Mouse (Mus musculus) stomach, embryonic 14.5 days (tissue): Measurements from ENCODE around the gene Ssbp3. TPM values are rescaled to one million over a fixed set of nuclear protein-coding genes. Genes with fewer than 3 reads are reported as not detected.
A peak's percentile ranks its signal among the peaks of the same experiment; 100 is the strongest.

Experiments
- ATAC-seq: fragments of 200-750 bp; cut with Nextera tagmentation; 2 replicates; pipeline ENCODE4 v1.8.0; 2017; ENCODE audit warnings: low read depth, moderate TSS enrichment; ENCODE audit not compliant: insufficient number of reproducible peaks, insufficient read depth, low FRiP score
- H3K27ac ChIP-seq: fragments of 300-500 bp; sonication (generic); 2 replicates; pipeline ENCODE4 v1.5.1; 2014; ENCODE audit warnings: mild to moderate bottlenecking, low read length, moderate library complexity, mixed read lengths
- H3K27me3 ChIP-seq: fragments of 300-500 bp; sonication (generic); 2 replicates; pipeline ENCODE4 v1.6.1; 2014; ENCODE audit warnings: low read length, control low read depth, mixed read lengths; ENCODE audit not compliant: control insufficient read depth, insufficient read depth
- H3K36me3 ChIP-seq: fragments of 300-500 bp; sonication (generic); 2 replicates; pipeline ENCODE4 v1.6.1; 2014; ENCODE audit warnings: mild to moderate bottlenecking, control low read depth, low read length, moderate library complexity, mixed read lengths; ENCODE audit not compliant: control insufficient read depth, insufficient read depth
- H3K4me1 ChIP-seq: fragments of 300-500 bp; sonication (generic); 2 replicates; pipeline ENCODE4 v1.6.1; 2014; ENCODE audit warnings: low read length, control low read depth, mixed read lengths; ENCODE audit not compliant: control insufficient read depth, insufficient read depth
- H3K4me2 ChIP-seq: fragments of 300-500 bp; sonication (generic); replicated peaks from 2 replicates; pipeline ENCODE4 v1.6.1; 2014; ENCODE audit warnings: low read depth, low read length, control low read depth
- H3K4me3 ChIP-seq: fragments of 300-500 bp; sonication (generic); 2 replicates; pipeline ENCODE4 v1.5.1; 2014; ENCODE audit warnings: low read depth, low read length, control low read depth
- H3K9ac ChIP-seq: fragments of 300-500 bp; sonication (generic); replicated peaks from 2 replicates; pipeline ENCODE4 v1.6.1; 2014; ENCODE audit warnings: low read depth, mild to moderate bottlenecking, control low read depth, low read length, moderate library complexity, mixed read lengths
- H3K9me3 ChIP-seq: fragments of 300-500 bp; sonication (generic); 2 replicates; pipeline ENCODE4 v1.6.1; 2016; ENCODE audit warnings: low read depth, low read length, control low read depth; ENCODE audit not compliant: control insufficient read depth
- WGBS: fragments of 180-500 bp; shearing (Covaris S2); extraction: QIAGEN DNeasy Blood & Tissue Kit; methylation state at CpG from one replicate; pipeline ENCODE4 v1.1.7; 2014; 5-methylcytosine and 5-hydroxymethylcytosine counted together
- polyA plus RNA-seq: library from polyadenylated mRNA; unstranded; fragments of >200 nt; fragmentation: Nextera tagmentation; extraction: Ambion mirVana; gene quantifications from 2 replicates; pipeline ENCODE4 v1.2.1, GENCODE M21; 2014

The Ssbp3 gene
- polyA plus RNA-seq, 1 experiment from 2014 or later = 79.9 TPM

GRCm38 (mm10) chr4:107038303-107038702, 127.8 kb downstream of the Ssbp3 start:
- H3K36me3 ChIP-seq = peaks cover 71% of the 10 kb centered on the region
- no peaks in the 10 kb centered on the region for H3K9me3 ChIP-seq
- no peak overlapping the region for H3K9ac ChIP-seq
- ATAC-seq = no peak
- no peak overlapping the region for H3K27ac ChIP-seq
- no peaks in the 10 kb centered on the region for H3K27me3 ChIP-seq
- H3K4me2 ChIP-seq = no peak overlapping the region
- WGBS = 90% methylated on average over 4 of the region's 4 CpGs
- H3K4me1 ChIP-seq = no peaks in the 10 kb centered on the region
- H3K4me3 ChIP-seq = no peak overlapping the region

- 77% methylated on average over 8 of the region's 8 CpGs for WGBS
- Histone ChIP-seq H3K4me1 (no peaks in the 10 kb centered on the region), H3K9ac (no peak overlapping the region), H3K4me3 (no peak overlapping the region), H3K9me3 (no peaks in the 10 kb centered on the region), H3K27me3 (no peaks in the 10 kb centered on the region), H3K27ac (no peak overlapping the region), H3K4me2 (no peak overlapping the region), H3K36me3 (peaks cover 70% of the 10 kb centered on the region)
- no peak for ATAC-seq
Observed at GRCm38 (mm10) chr4:107039270-107039669, 128.8 kb downstream of the Ssbp3 start.

- H3K36me3 ChIP-seq = peaks cover 72% of the 10 kb centered on the region
- 87% methylated on average over 6 of the region's 6 CpGs for WGBS
- no peaks in the 10 kb centered on the region for H3K4me1 ChIP-seq
- H3K9me3 ChIP-seq = no peaks in the 10 kb centered on the region
- no peaks in the 10 kb centered on the region for H3K27me3 ChIP-seq
- H3K4me2 ChIP-seq = no peak overlapping the region
- ATAC-seq = no peak
- no peak overlapping the region for H3K27ac ChIP-seq
- H3K9ac ChIP-seq = no peak overlapping the region
- no peak overlapping the region for H3K4me3 ChIP-seq
Observed at GRCm38 (mm10) chr4:107042304-107042703, 131.8 kb downstream of the Ssbp3 start.

- WGBS = 98% methylated on average over 13 of the region's 13 CpGs
- Histone ChIP-seq H3K9me3 (no peaks in the 10 kb centered on the region), H3K4me3 (no peak overlapping the region), H3K9ac (no peak overlapping the region), H3K27me3 (no peaks in the 10 kb centered on the region), H3K27ac (no peak overlapping the region), H3K4me1 (no peaks in the 10 kb centered on the region), H3K4me2 (no peak overlapping the region), H3K36me3 (peaks cover 61% of the 10 kb centered on the region)
- ATAC-seq = no peak
Observed at GRCm38 (mm10) chr4:107045188-107045587, 134.7 kb downstream of the Ssbp3 start.

- Histone ChIP-seq H3K4me1 (no peaks in the 10 kb centered on the region), H3K4me3 (no peak overlapping the region), H3K9me3 (no peaks in the 10 kb centered on the region), H3K4me2 (no peak overlapping the region), H3K27ac (no peak overlapping the region), H3K36me3 (peaks cover 40% of the 10 kb centered on the region), H3K9ac (no peak overlapping the region), H3K27me3 (no peaks in the 10 kb centered on the region)
- WGBS = 86% methylated on average over 5 of the region's 5 CpGs
- 0 out of 2 replicates have a peak, but pooled peaks have one; percentile 6 for ATAC-seq
Observed at GRCm38 (mm10) chr4:107047806-107048205, 137.3 kb downstream of the Ssbp3 start.

- WGBS = 91% methylated on average over 11 of the region's 11 CpGs
- Histone ChIP-seq H3K36me3 (peaks cover 36% of the 10 kb centered on the region), H3K9ac (no peak overlapping the region), H3K27me3 (no peaks in the 10 kb centered on the region), H3K4me1 (no peaks in the 10 kb centered on the region), H3K4me2 (no peak overlapping the region), H3K27ac (no peak overlapping the region), H3K9me3 (no peaks in the 10 kb centered on the region), H3K4me3 (no peak overlapping the region)
- no peak for ATAC-seq
Observed at GRCm38 (mm10) chr4:107048568-107049162, 138.2 kb downstream of the Ssbp3 start.

GRCm38 (mm10) chr4:107051889-107052288, 141.4 kb downstream of the Ssbp3 start:
- peaks cover 24% of the 10 kb centered on the region for H3K36me3 ChIP-seq
- 66% methylated on average over 4 of the region's 4 CpGs for WGBS
- ATAC-seq = no peak

GRCm38 (mm10) chr4:107052962-107053553, 142.6 kb downstream of the Ssbp3 start:
- 46% methylated on average over 5 of the region's 5 CpGs for WGBS
- Histone ChIP-seq H3K9ac (no peak overlapping the region), H3K4me1 (no peaks in the 10 kb centered on the region), H3K27ac (no peak overlapping the region), H3K4me3 (no peak overlapping the region), H3K27me3 (no peaks in the 10 kb centered on the region), H3K4me2 (no peak overlapping the region), H3K36me3 (peaks cover 26% of the 10 kb centered on the region), H3K9me3 (no peaks in the 10 kb centered on the region)
- ATAC-seq = no peak

More at GRCm38 (mm10) chr4:107051889-107052288, 141.4 kb downstream of the Ssbp3 start:
- no peak overlapping the region for H3K4me3 ChIP-seq
- no peaks in the 10 kb centered on the region for H3K9me3 ChIP-seq
- H3K9ac ChIP-seq = no peak overlapping the region
- no peak overlapping the region for H3K27ac ChIP-seq
- H3K27me3 ChIP-seq = no peaks in the 10 kb centered on the region
- no peak overlapping the region for H3K4me2 ChIP-seq
- H3K4me1 ChIP-seq = no peaks in the 10 kb centered on the region

GRCm38 (mm10) chr4:107056088-107056487, 145.6 kb downstream of the Ssbp3 start:
- H3K27me3 ChIP-seq = no peaks in the 10 kb centered on the region
- WGBS = 73% methylated on average over 3 of the region's 3 CpGs

More at GRCm38 (mm10) chr4:107056088-107056487, 145.6 kb downstream of the Ssbp3 start:
- ATAC-seq = no peak
- peaks cover 41% of the 10 kb centered on the region for H3K36me3 ChIP-seq
- H3K27ac ChIP-seq = no peak overlapping the region
- H3K4me1 ChIP-seq = no peaks in the 10 kb centered on the region
- no peak overlapping the region for H3K4me3 ChIP-seq
- no peak overlapping the region for H3K9ac ChIP-seq
- H3K4me2 ChIP-seq = no peak overlapping the region
- H3K9me3 ChIP-seq = no peaks in the 10 kb centered on the region
